Mouse (Mus musculus) C2C12 (cell line): ENCODE data around the gene Rhobtb3.

Experiments used
- CEBPB ChIP-seq: IDR thresholded peaks from one replicate; pipeline ENCODE4 v1.6.1; 2011; ENCODE audit warnings: low read depth, mild to moderate bottlenecking, control low read depth, moderate library complexity
- CTCF ChIP-seq: IDR thresholded peaks from one replicate; pipeline ENCODE4 v1.5.1; 2011; ENCODE audit not compliant: control insufficient read depth, insufficient read depth, insufficient read length
- FOSL1 ChIP-seq: IDR thresholded peaks from one replicate; pipeline ENCODE4 v1.8.0; 2011; ENCODE audit warnings: mild to moderate bottlenecking, low read length; ENCODE audit not compliant: poor library complexity, insufficient read depth, severe bottlenecking
- MAX ChIP-seq: IDR thresholded peaks from one replicate; pipeline ENCODE4 v1.6.1; 2011; ENCODE audit warnings: mild to moderate bottlenecking, control low read depth
- MYOD1 ChIP-seq: IDR thresholded peaks from one replicate; pipeline ENCODE4 v1.6.1; 2011; ENCODE audit warnings: low read depth; ENCODE audit not compliant: control insufficient read depth, insufficient read length
- MYOG ChIP-seq: IDR thresholded peaks from one replicate; pipeline ENCODE4 v1.6.1; 2011; ENCODE audit not compliant: control insufficient read depth, insufficient read length; ENCODE audit errors: extremely low read depth
- USF1 ChIP-seq: IDR thresholded peaks from one replicate; pipeline ENCODE4 v1.6.1; 2011; ENCODE audit warnings: low read depth, mild to moderate bottlenecking, control low read depth, moderate library complexity

DNA sequence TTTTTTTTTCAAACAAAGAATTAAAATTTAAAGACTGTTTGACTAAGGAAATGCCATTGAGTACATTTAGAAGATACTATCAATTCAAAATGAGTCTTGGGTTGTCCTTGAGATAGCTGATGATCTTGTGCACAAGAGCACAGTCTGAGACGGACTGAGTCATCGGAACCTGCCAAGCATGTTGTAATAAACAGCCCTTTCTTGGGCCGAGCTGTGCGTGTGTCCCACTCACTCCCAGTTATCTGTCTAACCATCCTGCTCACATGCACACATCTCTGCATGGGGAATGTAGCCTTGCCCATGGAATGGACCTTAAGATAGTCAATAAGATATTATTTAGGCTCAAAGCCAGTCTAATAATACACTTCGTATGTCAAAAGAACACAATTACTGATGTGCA lies 4.9 kb downstream of the Rhobtb3 start:
- TF ChIP-seq CEBPB (no peak), CTCF (no peak), MAX (no peak), MYOD1 (no peak), USF1 (no peak), FOSL1 (no peak), MYOG (no peak)
